Mouse (Mus musculus): ENCODE measurements around the gene Akt1s1. TPM values are rescaled to one million over a fixed set of nuclear protein-coding genes. Genes with fewer than 3 reads are reported as not detected.

Gene Akt1s1
- total RNA-seq, 2 experiments from 2014 or later, result 73.6 to 75.4 TPM

- intact Hi-C loops (cut with DNase I), result loop anchor here (5.0 kb wide), 1 partner anchor 38 kb away; the partner anchor contains the start of gene Pnkp
- DNase-seq, result no peak
Measured at GRCm38 (mm10) chr7:44895206-44895592, 46.4 kb downstream of the Akt1s1 start.

- DNase-seq, result peak; percentile 88 to 90
- intact Hi-C loops (cut with DNase I), result loop anchor here (5.0 kb wide), 1 partner anchor 39 kb away; the partner anchor contains the start of gene Pnkp
Measured at GRCm38 (mm10) chr7:44895593-44896434, 47.0 kb downstream of the Akt1s1 start, which contains the start of gene Fuz. TSS of gene Fuz (plus strand) at chr7:44896079.

- intact Hi-C loops (cut with DNase I), result loop anchor here (5.0 kb wide), 1 partner anchor 39 kb away; the partner anchor contains the start of gene Pnkp
- DNase-seq, result peak in 1 of 2 experiments; percentile 39
Measured at GRCm38 (mm10) chr7:44896499-44896898, 47.7 kb downstream of the Akt1s1 start.

- intact Hi-C loops (cut with DNase I), result loop anchor here (5.0 kb wide), 1 partner anchor 41 kb away; the partner anchor contains the start of gene Pnkp
- no peak for DNase-seq
Measured at GRCm38 (mm10) chr7:44898607-44899006, 49.8 kb downstream of the Akt1s1 start.

- intact Hi-C loops (cut with DNase I), result loop anchor here (2.0 kb wide), 2 partner anchors 26 to 58 kb away; no protein-coding TSS in a partner anchor
- no peak for DNase-seq
Measured at GRCm38 (mm10) chr7:44900632-44901031, 51.8 kb downstream of the Akt1s1 start.

GRCm38 (mm10) chr7:44901230-44901722, 52.5 kb downstream of the Akt1s1 start:
- intact Hi-C loops (cut with DNase I), result loop anchor here (2.0 kb wide), 2 partner anchors 26 to 58 kb away; no protein-coding TSS in a partner anchor
- DNase-seq, result no peak

Small RNA genes lying within 50 kb of the gene (microRNA-seq; reads per million reads assigned to microRNA genes)
- 0 reads per million in 2 experiments for gene Mir707 (ENCODE audit: borderline number of aligned reads in 2 of 2)

Other genes starting within 250 kb of the Akt1s1 start
- gene Myh14, start 178.1 kb upstream of the Akt1s1 start, total RNA-seq (2021), result 100 to 1,000 TPM in 1 of 2 experiments, 10 to 100 TPM in 1; 81.8 to 110 TPM
- not detected for gene Izumo2, start 140.2 kb upstream of the Akt1s1 start, total RNA-seq (2021)
- gene Vrk3, start 100.6 kb upstream of the Akt1s1 start, total RNA-seq (2021), result 10 to 100 TPM; 25.3 to 26.7 TPM
- under 1 TPM; 0.06 to 0.14 TPM for gene Zfp473, start 97.9 kb upstream of the Akt1s1 start, total RNA-seq (2021)
- 10 to 100 TPM; 21.9 to 28.9 TPM for gene Nup62, start 32.9 kb upstream of the Akt1s1 start, total RNA-seq (2021)
- under 1 TPM; 0.89 TPM for gene Il4i1, start 32.6 kb upstream of the Akt1s1 start, total RNA-seq (2021)
- gene Atf5, start 32.3 kb upstream of the Akt1s1 start, total RNA-seq (2021), result 10 to 100 TPM; 54.3 to 62.0 TPM
- gene Tbc1d17, start 88 bp downstream of the Akt1s1 start, total RNA-seq (2021), result 10 to 100 TPM; 58.1 to 59.1 TPM
- gene Pnkp, start 8.1 kb downstream of the Akt1s1 start, total RNA-seq (2021), result 10 to 100 TPM; 18.6 to 21.1 TPM
- 100 to 1,000 TPM; 158 to 183 TPM for gene Ptov1, start 20.8 kb downstream of the Akt1s1 start, total RNA-seq (2021)
- 10 to 100 TPM; 76.9 to 81.1 TPM for gene Med25, start 43.7 kb downstream of the Akt1s1 start, total RNA-seq (2021)
- 10 to 100 TPM; 16.9 to 17.5 TPM for gene Fuz, start 47.1 kb downstream of the Akt1s1 start, total RNA-seq (2021)
- gene Ap2a1, start 80.5 kb downstream of the Akt1s1 start, total RNA-seq (2021), result 10 to 100 TPM; 69.8 to 72.0 TPM
- gene Tsks, start 94.2 kb downstream of the Akt1s1 start, total RNA-seq (2021), result not detected
- 1 to 10 TPM; 1.4 to 2.1 TPM for gene Cpt1c, start 125.9 kb downstream of the Akt1s1 start, total RNA-seq (2021)
- gene Prmt1, start 137.6 kb downstream of the Akt1s1 start, total RNA-seq (2021), result 100 to 1,000 TPM; 104 to 107 TPM
- gene Irf3, start 148.7 kb downstream of the Akt1s1 start, total RNA-seq (2021), result 10 to 100 TPM; 27.3 to 31.7 TPM
- 10 to 100 TPM; 10.2 to 11.2 TPM for gene Bcl2l12, start 149.7 kb downstream of the Akt1s1 start, total RNA-seq (2021)
- 10 to 100 TPM; 48.0 to 48.1 TPM for gene Scaf1, start 167.4 kb downstream of the Akt1s1 start, total RNA-seq (2021)
- gene Rras, start 169.0 kb downstream of the Akt1s1 start, total RNA-seq (2021), result 10 to 100 TPM; 45.1 to 53.3 TPM
- 10 to 100 TPM; 23.4 to 29.4 TPM for gene Prr12, start 203.9 kb downstream of the Akt1s1 start, total RNA-seq (2021)
- 10 to 100 TPM; 30.3 to 32.1 TPM for gene Nosip, start 213.4 kb downstream of the Akt1s1 start, total RNA-seq (2021)
- gene Prrg2, start 213.7 kb downstream of the Akt1s1 start, total RNA-seq (2021), result 1 to 10 TPM; 7.7 to 7.9 TPM
- 10 to 100 TPM; 26.4 to 28.1 TPM for gene Rcn3, start 243.2 kb downstream of the Akt1s1 start, total RNA-seq (2021)